Mouse (Mus musculus): ENCODE data around the gene Fzd7. TPM values are rescaled to one million over a fixed set of nuclear protein-coding genes. Genes with fewer than 3 reads are reported as not detected.
"Not testable (repeated sequence)": the region's sequence is repeated elsewhere in the genome, so short reads cannot be mapped to it uniquely, and the experiment has no call there.

The Fzd7 gene
- 1 to 10 TPM; 6.8 to 6.9 TPM for total RNA-seq (2021)

GRCm38 (mm10) chr1:59482331-59482695 lies at the start of gene Fzd7:
Fzd7 (plus strand) TSS chr1:59482424.
- intact Hi-C loops (cut with DNase I): loop anchor here (2.0 to 5.0 kb wide), 2 partner anchors 140 to 166 kb away; no protein-coding TSS in a partner anchor

GRCm38 (mm10) chr1:59433296-59433695 lies 48.9 kb upstream of the Fzd7 start:
- intact Hi-C loops (cut with DNase I): no loop called here
- no peak for DNase-seq (ENCODE audit: low spot score in 2 of 2)

More at GRCm38 (mm10) chr1:59482331-59482695, at the start of gene Fzd7:
- no peak for DNase-seq (ENCODE audit: low spot score in 2 of 2)

GRCm38 (mm10) chr1:59434071-59434470 lies 48.2 kb upstream of the Fzd7 start:
- intact Hi-C loops (cut with DNase I): no loop called here
- DNase-seq (ENCODE audit: low spot score in 2 of 2): no peak

GRCm38 (mm10) chr1:59435270-59435669 lies 47.0 kb upstream of the Fzd7 start:
- intact Hi-C loops (cut with DNase I): no loop called here
- DNase-seq (ENCODE audit: low spot score in 2 of 2): no peak

GRCm38 (mm10) chr1:59436321-59436720 lies 45.9 kb upstream of the Fzd7 start:
- DNase-seq (ENCODE audit: low spot score in 2 of 2): no peak
- intact Hi-C loops (cut with DNase I): no loop called here

- intact Hi-C loops (cut with DNase I): no loop called here
These were observed 44.3 kb upstream of the Fzd7 start for GRCm38 (mm10) chr1:59437927-59438326.

GRCm38 (mm10) chr1:59438330-59438729 lies 43.9 kb upstream of the Fzd7 start:
- no peak for DNase-seq (ENCODE audit: low spot score in 2 of 2)
- intact Hi-C loops (cut with DNase I): no loop called here

More at GRCm38 (mm10) chr1:59437927-59438326, 44.3 kb upstream of the Fzd7 start:
- DNase-seq (ENCODE audit: low spot score in 2 of 2): no peak

- intact Hi-C loops (cut with DNase I): no loop called here
- DNase-seq (ENCODE audit: low spot score in 2 of 2): no peak
These were observed 43.0 kb upstream of the Fzd7 start for GRCm38 (mm10) chr1:59439252-59439651.

- no peak for DNase-seq (ENCODE audit: low spot score in 2 of 2)
- intact Hi-C loops (cut with DNase I): no loop called here
These were observed 42.3 kb upstream of the Fzd7 start for GRCm38 (mm10) chr1:59439941-59440340.

GRCm38 (mm10) chr1:59442721-59443120 lies 39.5 kb upstream of the Fzd7 start:
- DNase-seq (ENCODE audit: low spot score in 2 of 2); intact Hi-C loops (cut with DNase I): not testable (repeated sequence)

- no peak for DNase-seq (ENCODE audit: low spot score in 2 of 2)
- intact Hi-C loops (cut with DNase I): no loop called here
These were observed 38.0 kb upstream of the Fzd7 start for GRCm38 (mm10) chr1:59444127-59444660.

GRCm38 (mm10) chr1:59445242-59445641 lies 37.0 kb upstream of the Fzd7 start:
- intact Hi-C loops (cut with DNase I): no loop called here
- DNase-seq (ENCODE audit: low spot score in 2 of 2): no peak

- intact Hi-C loops (cut with DNase I): no loop called here
- DNase-seq (ENCODE audit: low spot score in 2 of 2): no peak
These were observed 33.5 kb upstream of the Fzd7 start for GRCm38 (mm10) chr1:59448497-59449270.

- DNase-seq (ENCODE audit: low spot score in 2 of 2): no peak
- intact Hi-C loops (cut with DNase I): no loop called here
These were observed 32.8 kb upstream of the Fzd7 start for GRCm38 (mm10) chr1:59449423-59449822.

- no peak for DNase-seq (ENCODE audit: low spot score in 2 of 2)
- intact Hi-C loops (cut with DNase I): no loop called here
These were observed 31.3 kb upstream of the Fzd7 start for GRCm38 (mm10) chr1:59450896-59451295.

GRCm38 (mm10) chr1:59451584-59451983 lies 30.6 kb upstream of the Fzd7 start:
- intact Hi-C loops (cut with DNase I): no loop called here
- no peak for DNase-seq (ENCODE audit: low spot score in 2 of 2)

GRCm38 (mm10) chr1:59456825-59457224 lies 25.4 kb upstream of the Fzd7 start:
- DNase-seq (ENCODE audit: low spot score in 2 of 2): no peak
- intact Hi-C loops (cut with DNase I): no loop called here

GRCm38 (mm10) chr1:59457873-59458272 lies 24.4 kb upstream of the Fzd7 start:
- no peak for DNase-seq (ENCODE audit: low spot score in 2 of 2)
- intact Hi-C loops (cut with DNase I): no loop called here

GRCm38 (mm10) chr1:59458886-59459285 lies 23.3 kb upstream of the Fzd7 start:
- DNase-seq (ENCODE audit: low spot score in 2 of 2): no peak
- intact Hi-C loops (cut with DNase I): no loop called here

GRCm38 (mm10) chr1:59464696-59465639 lies 17.3 kb upstream of the Fzd7 start:
- intact Hi-C loops (cut with DNase I): no loop called here

More at GRCm38 (mm10) chr1:59464696-59465639, 17.3 kb upstream of the Fzd7 start:
- DNase-seq (ENCODE audit: low spot score in 2 of 2): no peak

Data from left cerebral cortex, postnatal 25 days (tissue).